Mouse (Mus musculus): ENCODE results near the gene Sergef. TPM values are rescaled to one million over a fixed set of nuclear protein-coding genes. Genes with fewer than 3 reads are reported as not detected.

Gene Sergef
- total and polyA plus RNA-seq, 2 experiments from 2014 or later: 7.5 to 7.9 TPM

GRCm38 (mm10) chr7:46459605-46460245 is 179.9 kb downstream of the Sergef start:
- TF ChIP-seq EP300 (IDR thresholded peaks at IDR 0.05; ENCODE audit: low read depth) (no peak), CTCF (IDR thresholded peaks at IDR 0.05; ENCODE audit: low read depth) (no peak)
- no peak overlapping the region for H3K4me2 ChIP-seq (ENCODE audit: low read depth, low read length)
- H3K9ac ChIP-seq (replicated peaks; ENCODE audit: low read depth, low read length): no peak overlapping the region
- H3K27me3 ChIP-seq (ENCODE audit: control insufficient read depth, insufficient read depth, low read length): no peaks in the 10 kb centered on the region
- no peak overlapping the region for H3K4me3 ChIP-seq (ENCODE audit: low read depth, low read length)
- DNase-seq (ENCODE audit: low spot score): no peak
- H3K9me3 ChIP-seq (replicated peaks; ENCODE audit: control insufficient read depth, low read length): 0 out of 2 replicates have a peak, but pooled peaks cover 4% of the 10 kb centered on the region
- 84% methylated on average over 9 of the region's 9 CpGs for WGBS
- no peak overlapping the region for H3K27ac ChIP-seq (ENCODE audit: low read depth)
- H3K36me3 ChIP-seq (replicated peaks; ENCODE audit: control insufficient read depth, insufficient read depth, low read length): no peaks in the 10 kb centered on the region
- H3K4me1 ChIP-seq (ENCODE audit: control insufficient read depth, insufficient read depth): no peaks in the 10 kb centered on the region
- no peak for ATAC-seq (ENCODE audit: insufficient read depth, low read depth)

GRCm38 (mm10) chr7:46459200-46459599 is 180.4 kb downstream of the Sergef start:
- Histone ChIP-seq H3K36me3 (replicated peaks; ENCODE audit: control insufficient read depth, insufficient read depth, low read length) (no peaks in the 10 kb centered on the region), H3K4me2 (ENCODE audit: low read depth, low read length) (no peak overlapping the region), H3K27ac (ENCODE audit: low read depth) (no peak overlapping the region), H3K4me1 (ENCODE audit: control insufficient read depth, insufficient read depth) (no peaks in the 10 kb centered on the region), H3K9ac (replicated peaks; ENCODE audit: low read depth, low read length) (no peak overlapping the region), H3K9me3 (replicated peaks; ENCODE audit: control insufficient read depth, low read length) (0 out of 2 replicates have a peak, but pooled peaks cover 4% of the 10 kb centered on the region), H3K27me3 (ENCODE audit: control insufficient read depth, insufficient read depth, low read length) (no peaks in the 10 kb centered on the region), H3K4me3 (ENCODE audit: low read depth, low read length) (no peak overlapping the region)
- 91% methylated on average over 2 of the region's 2 CpGs for WGBS
- DNase-seq (ENCODE audit: low spot score) (no peak), ATAC-seq (ENCODE audit: insufficient read depth, low read depth) (no peak)
- TF ChIP-seq EP300 (IDR thresholded peaks at IDR 0.05; ENCODE audit: low read depth): no peak

GRCm38 (mm10) chr7:46457889-46458288 is 181.7 kb downstream of the Sergef start:
- ATAC-seq (ENCODE audit: insufficient read depth, low read depth) (no peak), DNase-seq (ENCODE audit: low spot score) (no peak)
- Histone ChIP-seq H3K27ac (ENCODE audit: low read depth) (no peak overlapping the region), H3K4me2 (ENCODE audit: low read depth, low read length) (no peak overlapping the region), H3K27me3 (ENCODE audit: control insufficient read depth, insufficient read depth, low read length) (no peaks in the 10 kb centered on the region), H3K36me3 (replicated peaks; ENCODE audit: control insufficient read depth, insufficient read depth, low read length) (no peaks in the 10 kb centered on the region), H3K9me3 (replicated peaks; ENCODE audit: control insufficient read depth, low read length) (0 out of 2 replicates have a peak, but pooled peaks cover 4% of the 10 kb centered on the region), H3K4me3 (ENCODE audit: low read depth, low read length) (no peak overlapping the region), H3K4me1 (ENCODE audit: control insufficient read depth, insufficient read depth) (no peaks in the 10 kb centered on the region), H3K9ac (replicated peaks; ENCODE audit: low read depth, low read length) (no peak overlapping the region)
- TF ChIP-seq CTCF (IDR thresholded peaks at IDR 0.05; ENCODE audit: low read depth): no peak
- TF ChIP-seq EP300 (IDR thresholded peaks at IDR 0.05; ENCODE audit: low read depth): no peak
- 71% methylated on average over 3 of the region's 3 CpGs for WGBS

GRCm38 (mm10) chr7:46453930-46454679 is 185.5 kb downstream of the Sergef start:
- WGBS: 45% methylated on average over 10 of the region's 10 CpGs
- DNase-seq (ENCODE audit: low spot score): no peak

GRCm38 (mm10) chr7:46448922-46449645 is 190.5 kb downstream of the Sergef start:
- Histone ChIP-seq H3K9me3 (replicated peaks; ENCODE audit: control insufficient read depth, low read length) (no peaks in the 10 kb centered on the region), H3K27me3 (ENCODE audit: control insufficient read depth, insufficient read depth, low read length) (no peaks in the 10 kb centered on the region), H3K4me1 (ENCODE audit: control insufficient read depth, insufficient read depth) (no peaks in the 10 kb centered on the region), H3K36me3 (replicated peaks; ENCODE audit: control insufficient read depth, insufficient read depth, low read length) (no peaks in the 10 kb centered on the region), H3K4me3 (ENCODE audit: low read depth, low read length) (no peak overlapping the region), H3K27ac (ENCODE audit: low read depth) (no peak overlapping the region), H3K4me2 (ENCODE audit: low read depth, low read length) (no peak overlapping the region), H3K9ac (replicated peaks; ENCODE audit: low read depth, low read length) (no peak overlapping the region)
- 67% methylated on average over 6 of the region's 6 CpGs for WGBS
- DNase-seq (ENCODE audit: low spot score): no peak
- no peak for ATAC-seq (ENCODE audit: insufficient read depth, low read depth)
- TF ChIP-seq EP300 (IDR thresholded peaks at IDR 0.05; ENCODE audit: low read depth): no peak

More at GRCm38 (mm10) chr7:46453930-46454679, 185.5 kb downstream of the Sergef start:
- Histone ChIP-seq H3K27ac (ENCODE audit: low read depth) (no peak overlapping the region), H3K4me2 (ENCODE audit: low read depth, low read length) (no peak overlapping the region), H3K9ac (replicated peaks; ENCODE audit: low read depth, low read length) (no peak overlapping the region), H3K9me3 (replicated peaks; ENCODE audit: control insufficient read depth, low read length) (0 out of 2 replicates have a peak, but pooled peaks cover 4% of the 10 kb centered on the region), H3K27me3 (ENCODE audit: control insufficient read depth, insufficient read depth, low read length) (no peaks in the 10 kb centered on the region), H3K36me3 (replicated peaks; ENCODE audit: control insufficient read depth, insufficient read depth, low read length) (no peaks in the 10 kb centered on the region), H3K4me1 (ENCODE audit: control insufficient read depth, insufficient read depth) (no peaks in the 10 kb centered on the region), H3K4me3 (ENCODE audit: low read depth, low read length) (no peak overlapping the region)
- TF ChIP-seq EP300 (IDR thresholded peaks at IDR 0.05; ENCODE audit: low read depth): no peak
- no peak for TF ChIP-seq CTCF (IDR thresholded peaks at IDR 0.05; ENCODE audit: low read depth)
- ATAC-seq (ENCODE audit: insufficient read depth, low read depth): no peak
